Mouse (Mus musculus): ENCODE results near the gene Gm17332.
"Not testable (repeated sequence)": the region's sequence is repeated elsewhere in the genome, so short reads cannot be mapped to it uniquely, and the experiment has no call there.

Gm17332 gene

GRCm38 (mm10) chr11:31182362-31182761, at the start of gene Gm17332:
Gm17332 (minus strand) TSS chr11:31182462.
- DNase-seq (ENCODE audit: low spot score in 2 of 2) = no peak

- no peak for DNase-seq (ENCODE audit: low spot score in 2 of 2)
Observed at GRCm38 (mm10) chr11:31229966-31230365, 47.7 kb upstream of the Gm17332 start.

DNA sequence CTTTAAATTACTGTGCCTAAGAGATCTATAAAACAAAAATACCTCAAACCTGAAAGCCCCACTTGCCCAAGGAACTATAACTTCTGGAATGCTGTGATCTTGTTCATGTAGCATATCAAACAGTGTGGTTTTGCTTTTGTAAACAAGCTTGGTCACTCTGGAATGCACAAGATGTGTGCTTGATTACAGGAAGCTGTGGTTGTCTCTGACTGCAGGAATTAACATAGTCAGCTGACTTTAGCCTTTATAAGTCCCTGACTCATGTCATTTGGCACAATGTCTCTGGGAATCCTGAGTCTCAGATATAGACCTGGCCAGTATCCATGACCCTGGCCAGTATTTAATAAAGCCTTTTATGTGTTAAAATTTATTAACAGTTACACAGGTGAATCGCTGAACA, 43.1 kb upstream of the Gm17332 start:
- no peak for DNase-seq (ENCODE audit: low spot score in 2 of 2)

- no peak for DNase-seq (ENCODE audit: low spot score in 2 of 2)
Observed at GRCm38 (mm10) chr11:31218009-31218408, 35.7 kb upstream of the Gm17332 start.

- DNase-seq (ENCODE audit: low spot score in 2 of 2) = no peak
Observed at GRCm38 (mm10) chr11:31195621-31196363, 13.5 kb upstream of the Gm17332 start.

DNA sequence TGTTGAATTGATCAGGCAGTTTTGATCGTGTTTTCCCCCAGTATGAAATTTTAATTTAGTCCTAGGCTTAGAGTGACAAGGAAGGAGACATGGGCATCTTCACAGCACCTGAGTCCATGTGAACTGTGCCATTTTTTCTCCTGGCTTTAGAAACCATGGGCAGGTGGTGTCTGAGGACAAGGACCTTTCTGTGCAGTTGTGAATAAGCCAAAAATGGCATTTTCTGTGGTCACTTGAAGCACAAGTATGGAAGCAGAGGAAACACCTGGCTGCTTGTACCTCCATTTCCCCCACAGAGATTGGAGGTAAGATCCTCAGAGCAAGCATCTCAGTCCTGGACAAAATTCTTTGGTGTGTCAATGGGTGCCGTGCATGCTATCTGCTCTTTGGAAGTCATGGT, 12.5 kb upstream of the Gm17332 start:
- DNase-seq (ENCODE audit: low spot score in 2 of 2) = no peak

DNA sequence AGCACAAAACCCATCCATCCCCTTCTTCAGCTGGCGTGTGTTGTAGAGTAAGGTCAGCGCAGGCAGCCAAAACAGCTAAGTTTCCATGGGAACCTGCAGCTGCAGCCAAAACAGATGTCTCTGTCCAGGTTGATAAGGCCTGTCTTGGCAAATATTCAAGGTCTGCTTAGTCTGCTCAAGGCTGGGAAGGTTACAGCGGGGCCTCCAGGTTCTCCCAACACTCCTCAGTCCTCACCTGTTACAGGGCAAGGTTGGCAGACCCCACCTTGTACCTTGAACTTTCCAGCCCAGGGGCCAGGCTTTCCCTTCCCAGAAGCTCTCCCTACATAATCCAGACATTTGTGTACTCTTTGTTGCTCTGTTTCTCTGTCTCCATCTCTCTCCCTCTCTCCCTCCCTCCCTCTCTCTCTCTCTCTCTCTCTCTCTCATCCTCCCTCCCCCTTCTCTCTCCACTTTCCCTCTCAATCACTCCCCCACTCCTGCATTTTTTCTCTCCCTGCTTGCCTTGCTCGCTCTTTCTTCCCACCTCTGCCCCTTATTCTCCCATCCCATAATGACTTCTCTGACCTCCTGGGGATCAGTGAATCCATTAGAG, 12.1 kb downstream of the Gm17332 start:
- DNase-seq (ENCODE audit: low spot score in 2 of 2) = no peak

DNA sequence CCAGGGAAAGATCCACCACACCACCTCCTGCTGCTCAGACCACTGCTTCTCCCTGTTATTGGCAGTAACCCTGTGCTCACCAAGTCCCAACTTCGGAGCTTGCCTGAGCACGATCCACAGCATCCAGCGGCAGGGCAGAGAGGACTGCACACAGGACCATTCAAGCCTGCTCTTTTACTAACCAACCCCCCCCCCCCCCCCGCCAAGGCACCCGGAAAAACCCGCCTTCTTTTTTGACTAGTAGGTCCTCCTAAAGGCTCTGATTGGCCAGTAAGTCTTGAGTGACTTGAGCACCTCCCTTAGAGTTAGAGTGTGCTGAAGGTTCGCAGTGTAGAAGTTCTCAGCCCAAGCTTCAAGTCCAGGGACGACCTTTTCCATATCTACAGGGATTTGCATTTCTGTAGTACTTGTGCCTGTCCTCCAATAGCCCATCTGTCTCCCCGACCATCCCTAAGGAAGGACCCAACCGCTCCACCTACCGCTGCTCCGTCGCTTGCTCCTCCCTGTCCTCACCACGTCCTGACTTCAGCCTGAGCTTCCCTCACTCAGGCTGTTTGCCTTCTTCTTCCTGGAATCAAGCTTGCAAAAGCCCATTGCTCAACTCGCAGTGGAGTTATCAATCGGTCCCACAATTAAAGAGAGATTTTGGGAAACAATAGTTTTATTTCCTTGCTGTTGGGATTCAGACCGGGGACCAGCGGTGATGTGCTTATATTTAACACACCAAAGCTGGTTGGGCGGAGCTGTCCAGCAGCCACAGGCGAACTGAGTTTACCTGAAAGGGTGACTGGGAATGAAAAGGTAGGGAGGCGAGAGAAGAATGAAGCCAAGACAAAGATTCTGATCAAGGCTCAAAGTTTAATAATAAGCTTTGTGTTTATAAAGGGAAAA, 12.9 kb downstream of the Gm17332 start:
- no peak for DNase-seq (ENCODE audit: low spot score in 2 of 2)

DNA sequence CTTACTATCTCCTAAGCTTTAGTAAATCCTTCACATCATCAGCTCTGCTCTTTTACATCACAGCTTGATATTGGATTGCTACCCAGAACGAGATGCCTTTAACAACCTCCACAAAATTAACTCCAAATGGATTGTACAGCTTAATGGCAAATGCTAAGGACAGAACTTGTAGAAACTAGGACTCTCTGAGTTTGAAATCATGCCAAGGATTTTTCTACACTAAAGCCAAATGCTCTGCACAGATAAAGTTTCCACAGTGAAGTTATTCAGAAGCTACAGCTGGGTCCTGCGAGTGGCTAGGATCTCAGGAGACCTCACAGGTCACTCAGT, 13.5 kb downstream of the Gm17332 start:
- DNase-seq (ENCODE audit: low spot score in 2 of 2) = no peak

DNA sequence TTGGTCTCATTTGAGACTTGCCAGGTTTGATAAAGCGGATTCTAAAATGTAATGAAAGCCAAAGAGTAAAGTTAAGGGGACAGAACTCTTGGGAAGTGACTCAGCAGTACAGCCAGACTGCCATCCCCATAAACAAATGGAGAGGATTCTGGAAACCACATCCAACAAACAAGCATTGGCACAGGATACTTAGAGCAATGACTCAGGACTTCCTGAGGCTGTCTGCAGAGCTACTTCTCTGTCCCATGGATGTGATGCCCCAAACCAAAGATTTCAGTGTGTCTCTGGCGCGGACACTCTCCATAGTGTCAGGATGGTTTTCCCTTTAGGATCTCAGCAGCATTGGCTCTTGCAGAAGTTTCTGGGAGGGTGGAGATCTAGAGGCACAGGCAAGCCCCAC, 25.2 kb downstream of the Gm17332 start:
- no peak for DNase-seq (ENCODE audit: low spot score in 2 of 2)

- not testable (repeated sequence) for DNase-seq (ENCODE audit: low spot score in 2 of 2)
Observed at GRCm38 (mm10) chr11:31138394-31138793, 43.9 kb downstream of the Gm17332 start.

DNA sequence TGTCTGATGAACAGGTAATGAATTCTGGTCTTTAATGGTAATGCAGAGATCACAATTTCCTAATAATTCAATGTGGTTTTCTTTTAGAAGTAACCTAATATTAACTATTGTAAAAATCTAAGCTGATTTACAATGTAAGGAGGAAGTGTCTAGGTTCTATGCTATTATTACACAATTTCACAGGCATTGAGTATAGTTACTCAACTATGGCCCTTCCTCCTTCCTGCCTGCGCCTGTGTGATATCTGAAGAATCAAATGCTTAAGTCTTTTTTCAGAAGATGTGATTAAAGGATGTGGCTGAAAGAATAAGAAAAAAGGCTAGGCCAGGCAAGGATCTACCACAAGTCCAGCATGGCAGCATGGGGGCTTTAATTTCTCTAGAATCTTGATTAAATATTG, 47.4 kb downstream of the Gm17332 start:
- DNase-seq (ENCODE audit: low spot score in 2 of 2) = not testable (repeated sequence)

- DNase-seq (ENCODE audit: low spot score in 2 of 2) = not testable (repeated sequence)
Observed at GRCm38 (mm10) chr11:31133726-31134125, 48.5 kb downstream of the Gm17332 start.

Measured in right cerebral cortex, postnatal 36 days (tissue).